Mouse (Mus musculus): ENCODE results near the gene Fam240b.

The Fam240b gene

DNA sequence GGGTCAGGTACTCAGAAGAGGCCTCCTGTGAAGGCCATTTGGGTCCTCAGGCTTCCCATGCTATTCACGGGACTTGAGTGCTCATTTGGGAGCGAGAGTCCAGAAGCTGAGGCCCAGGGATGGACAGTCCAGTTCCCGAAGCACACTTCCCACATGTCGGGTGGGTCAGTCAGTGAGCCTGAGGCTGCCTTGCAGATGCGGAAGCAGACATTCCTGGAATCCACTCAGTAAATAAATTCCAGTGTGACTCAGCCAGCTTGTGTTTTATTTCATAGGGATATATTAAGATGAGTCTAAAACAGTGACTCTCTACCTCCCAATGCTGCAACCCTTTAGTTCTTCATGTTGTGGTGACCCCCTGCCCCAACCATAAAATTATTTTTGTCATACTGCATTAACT is 58.1 kb downstream of the Fam240b start:
- no peak for DNase-seq (ENCODE audit: low read depth)

DNA sequence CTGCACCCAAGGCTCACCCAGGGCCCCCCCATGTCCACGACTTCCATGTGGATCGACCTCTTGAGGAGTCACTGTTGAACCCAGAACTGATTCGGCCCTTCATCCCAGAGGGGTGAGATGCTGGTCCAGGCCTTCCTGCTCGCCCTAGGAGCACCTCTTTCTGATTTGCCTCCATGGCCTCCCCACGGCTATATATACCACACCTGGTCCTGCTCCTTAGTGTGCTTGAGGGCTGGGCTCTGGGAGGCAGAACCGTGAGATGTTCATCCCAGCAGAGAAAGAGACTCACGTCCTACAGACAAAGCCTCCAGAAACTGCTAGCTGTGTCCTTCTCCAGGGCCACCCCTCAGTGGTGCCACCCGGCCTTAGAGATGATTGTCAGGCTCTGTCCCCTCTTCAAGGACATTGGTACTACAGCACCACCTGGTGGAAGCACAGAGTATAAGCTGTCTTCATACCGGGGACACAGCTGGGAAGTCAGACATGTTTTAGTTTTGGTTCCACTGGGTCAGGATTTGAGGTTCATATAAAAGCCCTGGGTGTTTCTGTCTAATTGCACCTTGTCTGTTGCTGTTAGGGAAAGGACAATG is 58.6 kb downstream of the Fam240b start:
- peak; percentile 81 for DNase-seq (ENCODE audit: low read depth)

DNA sequence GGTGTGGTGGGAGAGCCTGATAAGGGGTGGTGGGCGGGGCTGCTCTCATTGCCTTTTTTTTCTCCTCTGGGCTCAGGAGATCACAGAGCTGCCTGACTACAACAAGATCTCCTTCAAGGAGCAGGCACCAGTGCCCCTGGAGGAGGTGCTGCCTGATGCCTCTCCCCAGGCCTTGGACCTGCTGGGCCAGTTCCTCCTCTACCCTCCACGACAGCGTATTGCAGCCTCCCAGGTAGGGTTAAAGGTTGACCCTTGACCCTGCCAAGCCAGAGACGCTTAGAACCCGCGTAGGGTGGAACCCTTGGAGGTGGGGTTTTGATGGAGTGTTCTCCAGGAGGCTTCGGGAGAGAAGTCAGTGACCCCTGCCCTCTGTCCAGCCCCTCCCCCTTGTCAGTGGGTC is 59.8 kb downstream of the Fam240b start:
- no peak for DNase-seq (ENCODE audit: low read depth)

DNA sequence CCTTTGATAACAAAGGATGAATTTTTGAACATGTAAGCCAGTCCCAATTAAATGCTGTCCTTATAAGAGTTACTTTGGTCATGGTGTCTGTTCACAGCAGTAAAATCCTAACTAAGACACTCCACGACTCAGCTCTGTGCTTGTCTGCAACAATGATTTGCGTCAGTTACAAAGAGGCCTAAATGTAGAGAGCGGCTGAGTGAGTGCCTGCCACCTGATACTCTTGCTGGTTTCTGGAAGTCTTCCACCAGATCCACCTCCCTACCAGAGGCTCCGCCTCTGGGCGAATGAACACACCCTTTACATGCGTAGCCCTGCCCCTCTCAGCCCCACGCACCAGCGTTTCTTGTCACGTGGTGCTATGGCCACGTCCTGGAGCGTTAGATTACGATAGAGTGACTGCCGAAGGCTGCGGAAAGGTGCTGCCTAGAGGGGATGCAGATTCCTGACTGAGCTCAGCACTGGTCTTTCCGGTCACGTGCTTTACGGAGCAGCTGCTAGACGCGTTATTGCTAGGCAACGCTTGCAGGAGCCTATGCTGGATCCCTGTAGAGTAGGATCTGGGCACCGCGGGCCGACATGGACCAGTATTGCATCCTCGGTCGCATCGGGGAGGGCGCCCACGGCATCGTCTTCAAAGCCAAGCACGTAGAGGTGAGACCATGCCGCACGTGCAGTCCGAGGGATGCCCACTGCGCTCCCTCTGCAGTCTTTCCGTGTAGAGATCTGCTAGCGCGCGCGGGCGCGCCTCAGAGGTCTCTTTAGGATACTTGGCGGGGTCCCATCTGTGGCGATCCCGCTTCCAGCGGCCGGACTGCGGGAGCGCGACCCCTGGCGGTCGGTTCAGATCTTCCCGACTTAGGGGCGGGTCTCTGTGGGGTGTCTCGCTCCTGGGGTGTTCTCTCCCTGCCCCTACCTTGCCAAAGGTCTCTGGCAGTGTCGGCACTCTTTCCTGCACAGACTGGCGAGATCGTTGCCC is 65.3 kb downstream of the Fam240b start, which contains the start of gene Cdk20:
Cdk20 (plus strand) TSS at position 298 of the 979 bp plus-strand sequence.
- DNase-seq (ENCODE audit: low read depth), result no peak

Data from 416B (cell line).